Mouse (Mus musculus): ENCODE results near the gene Trappc13.

DNA sequence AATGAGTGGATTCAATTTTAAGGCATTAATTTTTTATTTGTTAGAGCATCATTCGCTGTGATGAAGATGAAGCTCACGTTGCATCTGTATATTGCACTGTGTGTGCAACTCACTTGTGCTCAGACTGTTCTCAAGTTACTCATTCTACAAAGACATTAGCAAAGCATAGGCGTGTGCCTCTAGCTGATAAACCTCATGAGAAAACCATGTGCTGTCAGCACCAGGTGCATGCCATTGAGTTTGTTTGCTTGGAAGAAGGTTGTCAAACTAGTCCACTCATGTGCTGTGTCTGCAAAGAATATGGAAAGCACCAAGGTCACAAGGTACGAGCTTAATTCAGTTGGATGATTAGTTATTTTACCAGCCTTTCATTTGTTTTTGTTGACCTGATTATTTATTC is 9.1 kb upstream of the Trappc13 start:
- TF ChIP-seq CTCF (IDR thresholded peaks at IDR 0.05; ENCODE audit: low read depth, low read length) (no peak), POLR2A (IDR thresholded peaks at IDR 0.05; ENCODE audit: insufficient read depth, low read length) (no peak), EP300 (IDR thresholded peaks at IDR 0.05; ENCODE audit: insufficient read depth, low read depth, low read length) (no peak)

Data from ES-Bruce4 (cell line).